Mouse (Mus musculus): ENCODE measurements around the gene Gm7030.
"Not testable (repeated sequence)": the region's sequence is repeated elsewhere in the genome, so short reads cannot be mapped to it uniquely, and the experiment has no call there.

DNA sequence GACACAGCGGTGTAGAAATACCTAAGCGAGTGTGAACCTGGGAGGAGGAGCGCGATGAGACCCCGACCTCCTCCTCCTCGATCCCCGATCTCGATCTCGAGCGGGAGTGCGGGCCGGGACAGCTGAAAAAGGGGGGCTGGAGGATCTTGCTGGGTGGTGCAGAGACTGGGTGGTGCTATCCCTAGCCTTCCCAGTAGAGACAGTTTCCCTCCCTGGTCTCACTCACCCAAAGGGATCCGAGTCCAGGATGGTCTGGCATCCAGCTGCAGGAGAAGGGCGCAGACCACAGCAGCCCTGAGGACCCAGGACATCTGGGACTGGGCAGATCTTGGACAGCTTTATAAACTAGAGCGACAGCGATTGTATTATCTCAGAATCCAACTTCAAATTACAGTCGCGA, 8.4 kb downstream of the Gm7030 start:
- not testable (repeated sequence) for TF ChIP-seq CTCF (IDR thresholded peaks at IDR 0.05; ENCODE audit: low read depth, low read length); POLR2A (IDR thresholded peaks at IDR 0.05; ENCODE audit: insufficient read depth, low read length)
